Mouse (Mus musculus): ENCODE results near the gene 4921539E11Rik. TPM values are rescaled to one million over a fixed set of nuclear protein-coding genes. Genes with fewer than 3 reads are reported as not detected.

4921539E11Rik gene
- not detected in 2 replicates for polyA plus RNA-seq (2011; ENCODE audit: insufficient read depth, insufficient read length, low read depth, missing spikeins)

DNA sequence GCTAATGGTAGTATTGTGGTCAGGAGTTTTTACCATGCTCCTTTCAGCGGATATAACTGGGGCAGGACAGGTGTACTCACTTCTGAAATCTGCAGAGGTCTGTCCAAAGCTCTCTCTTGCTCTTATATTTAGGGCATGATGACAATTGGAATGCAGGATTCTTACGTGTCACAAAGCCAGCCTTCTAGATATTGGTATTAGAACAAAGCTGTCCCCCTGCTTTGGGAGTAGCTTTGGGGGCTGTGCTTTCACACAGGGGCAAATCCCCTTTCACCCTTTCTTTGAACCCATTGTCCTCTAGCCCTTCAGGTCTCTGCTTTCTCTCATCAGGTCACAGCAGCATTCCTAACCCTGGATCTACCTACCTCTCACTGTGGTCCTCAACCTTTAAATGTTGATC lies at the start of gene 4921539E11Rik:
Gene 4921539E11Rik, minus strand, starts transcription at position 101 of the 400 bp plus-strand sequence.
- no peaks in the 10 kb centered on the region for H3K27me3 ChIP-seq (ENCODE audit: control insufficient read depth, insufficient read depth, low read length, poor library complexity, severe bottlenecking)
- no peaks in the 10 kb centered on the region for H3K4me1 ChIP-seq (ENCODE audit: control insufficient read depth, insufficient read depth, low read length)
- no peak within 1 kb of the TSS for H3K4me3 ChIP-seq (ENCODE audit: low read depth, low read length)
- H3K36me3 ChIP-seq (ENCODE audit: control insufficient read depth, insufficient read depth, low read length, poor library complexity, severe bottlenecking): no peaks in the 10 kb centered on the region
- no peaks in the 10 kb centered on the region for H3K9me3 ChIP-seq (replicated peaks; ENCODE audit: control insufficient read depth, insufficient read depth, low read length, poor library complexity, severe bottlenecking)
- TF ChIP-seq POLR2A (IDR thresholded peaks at IDR 0.05; ENCODE audit: insufficient read depth, low read length) (no peak), EP300 (IDR thresholded peaks at IDR 0.05; ENCODE audit: insufficient read depth, low read depth, low read length) (no peak)
- no peak within 1 kb of the TSS for H3K9ac ChIP-seq (ENCODE audit: low read depth, poor library complexity, severe bottlenecking)
- no peak within 1 kb of the TSS for H3K27ac ChIP-seq (ENCODE audit: insufficient read depth, low read length)

DNA sequence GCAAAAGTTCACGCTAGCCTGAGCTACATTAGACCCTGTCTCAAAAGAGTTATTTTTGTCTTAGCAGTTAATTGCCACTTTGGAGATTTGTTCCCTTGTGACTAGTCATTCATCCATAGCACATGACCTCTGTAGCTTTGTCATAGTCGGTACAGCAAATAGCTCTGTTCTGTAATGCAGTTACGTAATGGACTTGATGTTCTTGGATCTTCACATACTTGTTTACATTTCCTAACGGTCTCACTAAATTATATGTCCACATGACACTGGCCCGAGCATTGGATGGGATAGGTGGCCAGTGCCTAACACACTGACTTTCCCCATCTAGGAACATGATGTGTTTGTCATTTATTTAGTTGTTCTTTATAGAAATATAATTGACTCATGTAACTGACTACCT lies 44.5 kb upstream of the 4921539E11Rik start:
- H3K4me1 ChIP-seq (ENCODE audit: control insufficient read depth, insufficient read depth, low read length): no peaks in the 10 kb centered on the region
- H3K9me3 ChIP-seq (replicated peaks; ENCODE audit: control insufficient read depth, insufficient read depth, low read length, poor library complexity, severe bottlenecking): no peaks in the 10 kb centered on the region
- TF ChIP-seq CTCF (IDR thresholded peaks at IDR 0.05; ENCODE audit: low read depth, low read length) (no peak), EP300 (IDR thresholded peaks at IDR 0.05; ENCODE audit: insufficient read depth, low read depth, low read length) (no peak), POLR2A (IDR thresholded peaks at IDR 0.05; ENCODE audit: insufficient read depth, low read length) (no peak)
- H3K36me3 ChIP-seq (ENCODE audit: control insufficient read depth, insufficient read depth, low read length, poor library complexity, severe bottlenecking): peaks cover 6% of the 10 kb centered on the region; the same call in 1 of the 2 replicates
- H3K27me3 ChIP-seq (ENCODE audit: control insufficient read depth, insufficient read depth, low read length, poor library complexity, severe bottlenecking): no peaks in the 10 kb centered on the region
- no peak overlapping the region for H3K9ac ChIP-seq (ENCODE audit: low read depth, poor library complexity, severe bottlenecking)
- no peak overlapping the region for H3K27ac ChIP-seq (ENCODE audit: insufficient read depth, low read length)
- H3K4me3 ChIP-seq (ENCODE audit: low read depth, low read length): no peak overlapping the region

DNA sequence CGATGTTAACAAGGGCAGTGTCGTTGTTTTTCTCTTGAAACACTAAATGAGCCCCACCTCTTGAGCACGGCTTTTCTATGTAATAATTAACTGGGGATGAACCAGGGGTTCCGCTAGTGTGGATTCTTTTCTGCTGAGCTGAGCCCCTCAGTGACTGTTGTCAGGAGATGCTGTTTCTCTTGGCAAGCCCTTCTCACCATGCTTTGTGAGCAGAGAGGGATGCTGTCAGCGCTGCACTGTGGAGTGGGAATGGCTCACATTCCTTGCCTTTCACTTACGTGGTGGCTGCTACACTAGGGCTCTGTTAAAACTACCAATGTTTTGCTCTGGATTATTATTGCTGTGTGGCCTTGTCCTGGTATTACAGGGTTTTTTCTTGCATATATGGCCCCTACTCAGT lies 38.7 kb upstream of the 4921539E11Rik start:
- H3K4me1 ChIP-seq (ENCODE audit: control insufficient read depth, insufficient read depth, low read length): no peaks in the 10 kb centered on the region
- no peaks in the 10 kb centered on the region for H3K27me3 ChIP-seq (ENCODE audit: control insufficient read depth, insufficient read depth, low read length, poor library complexity, severe bottlenecking)
- H3K27ac ChIP-seq (ENCODE audit: insufficient read depth, low read length): no peak overlapping the region
- no peak overlapping the region for H3K9ac ChIP-seq (ENCODE audit: low read depth, poor library complexity, severe bottlenecking)
- H3K4me3 ChIP-seq (ENCODE audit: low read depth, low read length): no peak overlapping the region
- TF ChIP-seq EP300 (IDR thresholded peaks at IDR 0.05; ENCODE audit: insufficient read depth, low read depth, low read length) (no peak), POLR2A (IDR thresholded peaks at IDR 0.05; ENCODE audit: insufficient read depth, low read length) (no peak), CTCF (IDR thresholded peaks at IDR 0.05; ENCODE audit: low read depth, low read length) (no peak)
- H3K9me3 ChIP-seq (replicated peaks; ENCODE audit: control insufficient read depth, insufficient read depth, low read length, poor library complexity, severe bottlenecking): no peaks in the 10 kb centered on the region
- peaks cover 6% of the 10 kb centered on the region; the same call in 1 of the 2 replicates for H3K36me3 ChIP-seq (ENCODE audit: control insufficient read depth, insufficient read depth, low read length, poor library complexity, severe bottlenecking)

DNA sequence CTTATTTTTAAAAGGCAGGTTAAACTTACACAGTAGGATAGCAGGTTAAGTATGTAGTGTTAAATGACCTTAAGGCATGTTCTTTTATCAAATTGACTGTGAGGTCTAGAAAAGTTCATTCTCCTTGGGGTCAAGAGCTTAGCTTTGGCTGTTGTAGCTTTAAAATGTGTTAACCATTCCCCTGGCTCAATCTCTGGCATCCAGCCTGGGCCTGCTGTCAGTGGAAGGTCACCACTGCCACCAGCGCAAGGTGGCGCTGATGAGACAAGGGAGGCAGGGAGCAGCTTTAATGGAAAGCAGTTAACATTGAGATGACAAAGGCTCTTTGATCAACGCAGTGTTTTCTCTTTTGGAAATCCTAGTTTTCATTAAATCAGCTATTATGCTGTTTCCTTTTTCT lies 36.3 kb upstream of the 4921539E11Rik start:
- H3K27me3 ChIP-seq (ENCODE audit: control insufficient read depth, insufficient read depth, low read length, poor library complexity, severe bottlenecking): no peaks in the 10 kb centered on the region
- H3K4me3 ChIP-seq (ENCODE audit: low read depth, low read length): no peak overlapping the region
- TF ChIP-seq CTCF (IDR thresholded peaks at IDR 0.05; ENCODE audit: low read depth, low read length) (peak; percentile 41), EP300 (IDR thresholded peaks at IDR 0.05; ENCODE audit: insufficient read depth, low read depth, low read length) (no peak), POLR2A (IDR thresholded peaks at IDR 0.05; ENCODE audit: insufficient read depth, low read length) (no peak)
- no peaks in the 10 kb centered on the region for H3K9me3 ChIP-seq (replicated peaks; ENCODE audit: control insufficient read depth, insufficient read depth, low read length, poor library complexity, severe bottlenecking)
- no peaks in the 10 kb centered on the region for H3K4me1 ChIP-seq (ENCODE audit: control insufficient read depth, insufficient read depth, low read length)
- peaks cover 6% of the 10 kb centered on the region; the same call in 1 of the 2 replicates for H3K36me3 ChIP-seq (ENCODE audit: control insufficient read depth, insufficient read depth, low read length, poor library complexity, severe bottlenecking)
- H3K27ac ChIP-seq (ENCODE audit: insufficient read depth, low read length): no peak overlapping the region
- H3K9ac ChIP-seq (ENCODE audit: low read depth, poor library complexity, severe bottlenecking): no peak overlapping the region

DNA sequence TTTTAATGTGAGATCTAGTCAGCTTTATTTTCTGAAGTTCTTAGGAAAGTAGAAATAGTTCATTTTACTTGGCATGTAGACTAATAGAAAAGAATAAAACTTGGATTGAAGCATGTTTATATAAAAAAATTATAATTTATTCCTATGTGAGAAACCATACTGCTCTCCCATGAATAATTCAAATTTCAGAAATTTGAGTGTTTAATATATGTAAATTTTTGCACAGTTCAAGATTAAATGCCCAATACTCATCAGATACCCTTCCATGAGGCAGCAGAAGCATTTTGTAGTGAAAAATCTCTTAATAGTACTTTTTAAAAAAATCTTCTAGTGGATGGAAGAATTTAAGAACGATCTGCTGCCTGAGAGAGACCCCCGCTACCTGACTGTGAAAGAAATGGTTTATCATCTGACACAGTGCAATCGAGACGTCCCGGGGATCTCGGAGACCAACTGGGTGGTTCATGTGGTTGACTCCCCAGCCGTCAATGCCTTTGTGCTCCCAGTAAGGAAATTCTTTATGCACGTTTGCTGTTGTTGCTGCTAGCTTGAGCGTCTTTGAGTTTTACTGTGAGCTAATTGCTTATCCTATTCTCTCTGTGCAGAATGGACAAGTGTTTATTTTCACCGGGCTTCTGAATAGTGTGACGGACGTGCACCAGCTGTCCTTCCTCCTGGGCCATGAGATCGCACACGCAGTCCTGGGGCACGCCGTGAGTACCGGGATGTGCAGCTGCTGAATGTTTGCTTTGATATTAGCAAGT lies 34.2 kb upstream of the 4921539E11Rik start:
- Histone ChIP-seq H3K27me3 (ENCODE audit: control insufficient read depth, insufficient read depth, low read length, poor library complexity, severe bottlenecking) (no peaks in the 10 kb centered on the region), H3K4me1 (ENCODE audit: control insufficient read depth, insufficient read depth, low read length) (no peaks in the 10 kb centered on the region), H3K4me3 (ENCODE audit: low read depth, low read length) (no peak overlapping the region), H3K27ac (ENCODE audit: insufficient read depth, low read length) (no peak overlapping the region), H3K36me3 (ENCODE audit: control insufficient read depth, insufficient read depth, low read length, poor library complexity, severe bottlenecking) (no peaks in the 10 kb centered on the region; the same call in 1 of the 2 replicates), H3K9me3 (replicated peaks; ENCODE audit: control insufficient read depth, insufficient read depth, low read length, poor library complexity, severe bottlenecking) (no peaks in the 10 kb centered on the region), H3K9ac (ENCODE audit: low read depth, poor library complexity, severe bottlenecking) (no peak overlapping the region)
- TF ChIP-seq EP300 (IDR thresholded peaks at IDR 0.05; ENCODE audit: insufficient read depth, low read depth, low read length): no peak
- no peak for TF ChIP-seq CTCF (IDR thresholded peaks at IDR 0.05; ENCODE audit: low read depth, low read length)

DNA sequence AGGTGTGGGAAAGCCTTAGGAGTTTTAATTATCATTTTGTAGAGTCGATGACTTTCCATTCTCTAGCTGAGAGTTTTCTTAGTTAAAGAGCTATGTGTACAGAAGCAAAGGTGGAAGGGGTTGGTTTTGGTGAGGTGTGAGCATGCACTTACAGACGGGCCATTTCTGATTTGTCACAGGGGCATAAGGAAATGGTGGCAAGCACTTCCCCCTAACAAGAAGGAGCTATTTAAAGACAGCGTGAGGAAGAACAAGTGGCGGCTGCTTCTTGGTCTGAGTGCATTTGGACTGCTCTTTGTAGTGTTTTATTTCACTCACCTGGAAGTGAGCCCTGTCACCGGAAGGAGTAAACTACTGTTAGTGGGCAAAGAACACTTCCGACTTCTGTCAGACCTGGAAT lies 30.8 kb upstream of the 4921539E11Rik start:
- Histone ChIP-seq H3K27me3 (ENCODE audit: control insufficient read depth, insufficient read depth, low read length, poor library complexity, severe bottlenecking) (no peaks in the 10 kb centered on the region), H3K27ac (ENCODE audit: insufficient read depth, low read length) (no peak overlapping the region), H3K4me3 (ENCODE audit: low read depth, low read length) (no peak overlapping the region), H3K9ac (ENCODE audit: low read depth, poor library complexity, severe bottlenecking) (no peak overlapping the region), H3K9me3 (replicated peaks; ENCODE audit: control insufficient read depth, insufficient read depth, low read length, poor library complexity, severe bottlenecking) (no peaks in the 10 kb centered on the region), H3K36me3 (ENCODE audit: control insufficient read depth, insufficient read depth, low read length, poor library complexity, severe bottlenecking) (no peaks in the 10 kb centered on the region; the same call in 1 of the 2 replicates), H3K4me1 (ENCODE audit: control insufficient read depth, insufficient read depth, low read length) (no peaks in the 10 kb centered on the region)
- TF ChIP-seq POLR2A (IDR thresholded peaks at IDR 0.05; ENCODE audit: insufficient read depth, low read length) (no peak), CTCF (IDR thresholded peaks at IDR 0.05; ENCODE audit: low read depth, low read length) (no peak), EP300 (IDR thresholded peaks at IDR 0.05; ENCODE audit: insufficient read depth, low read depth, low read length) (no peak)
